Mouse (Mus musculus): ENCODE measurements around the gene Snrpa. TPM values are rescaled to one million over a fixed set of nuclear protein-coding genes. Genes with fewer than 3 reads are reported as not detected.

Snrpa gene
- total RNA-seq, 2 experiments from 2014 or later, result 40.1 to 40.2 TPM

- DNase-seq, result no peak
Measured at GRCm38 (mm10) chr7:27203730-27204449, 7.8 kb upstream of the Snrpa start.

- no peak for DNase-seq
Measured at GRCm38 (mm10) chr7:27198779-27199178, 2.7 kb upstream of the Snrpa start.

DNA sequence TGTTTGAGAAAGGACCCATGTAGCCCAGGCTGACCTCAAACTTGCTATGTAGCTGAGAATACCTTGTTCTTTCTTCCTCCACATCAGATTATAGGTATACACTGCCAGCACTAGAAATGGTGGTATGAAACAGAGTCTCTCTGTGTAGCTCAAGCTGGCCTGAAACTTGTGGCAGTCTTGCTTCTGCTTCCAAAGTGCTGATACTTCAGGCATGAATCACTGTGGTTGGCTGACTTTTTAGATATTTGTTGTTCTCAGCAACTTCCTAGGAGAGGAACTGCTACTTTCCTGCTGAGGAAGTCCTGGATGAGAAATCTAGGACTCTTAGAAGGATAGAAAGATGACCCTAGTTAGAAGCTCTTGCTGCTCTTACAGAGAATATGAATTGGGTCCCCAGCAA, 2.3 kb upstream of the Snrpa start:
- DNase-seq, result no peak

- DNase-seq, result peak in 1 of 2 experiments; percentile 33
Measured at GRCm38 (mm10) chr7:27197634-27198033, 1.6 kb upstream of the Snrpa start.

- peak in 1 of 2 experiments; percentile 23 for DNase-seq
Measured at GRCm38 (mm10) chr7:27197136-27197535, 1.1 kb upstream of the Snrpa start.

DNA sequence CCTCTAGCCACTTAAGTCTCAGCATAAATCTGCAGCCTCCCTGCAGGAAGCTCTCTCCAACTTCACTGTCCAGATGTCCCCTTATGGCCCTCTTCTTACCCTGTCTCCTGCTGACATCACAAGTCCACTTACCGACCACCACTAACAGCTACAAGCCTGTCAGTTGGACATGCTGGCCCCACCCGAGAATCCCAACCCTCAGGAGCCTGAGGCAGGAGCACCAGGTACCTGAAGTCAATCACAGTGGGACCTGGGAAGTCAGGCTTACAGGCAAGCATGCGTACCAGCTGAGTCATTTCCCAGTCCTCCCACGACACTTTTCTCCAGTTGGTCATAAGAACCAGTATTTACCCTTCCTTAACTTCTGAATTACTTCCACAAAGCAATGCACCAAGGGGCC, 2.3 kb downstream of the Snrpa start:
- DNase-seq, result no peak

GRCm38 (mm10) chr7:27192434-27192833, 3.6 kb downstream of the Snrpa start:
- no peak for DNase-seq

- DNase-seq, result no peak
Measured at GRCm38 (mm10) chr7:27189271-27189931, 6.7 kb downstream of the Snrpa start.

DNA sequence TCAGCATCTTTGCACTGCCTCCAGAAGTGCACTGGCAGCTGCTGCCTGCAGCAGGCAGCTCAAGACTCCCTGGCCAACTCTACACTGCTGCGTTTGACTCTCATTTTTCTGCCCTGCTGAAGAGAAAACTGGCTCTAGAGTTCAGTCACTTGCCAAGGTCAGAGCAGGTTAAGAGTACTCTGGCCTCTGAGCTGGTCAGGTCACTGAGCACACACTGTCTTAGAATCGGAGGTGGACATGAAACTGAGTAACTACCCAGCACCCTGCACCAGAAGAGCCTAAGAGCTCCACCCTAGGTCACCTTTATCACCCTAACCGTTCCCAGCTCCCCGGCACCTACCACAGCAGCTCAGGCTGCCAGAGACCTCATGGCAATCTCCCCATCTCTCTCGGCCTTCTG, 10.1 kb downstream of the Snrpa start:
- DNase-seq, result no peak

DNA sequence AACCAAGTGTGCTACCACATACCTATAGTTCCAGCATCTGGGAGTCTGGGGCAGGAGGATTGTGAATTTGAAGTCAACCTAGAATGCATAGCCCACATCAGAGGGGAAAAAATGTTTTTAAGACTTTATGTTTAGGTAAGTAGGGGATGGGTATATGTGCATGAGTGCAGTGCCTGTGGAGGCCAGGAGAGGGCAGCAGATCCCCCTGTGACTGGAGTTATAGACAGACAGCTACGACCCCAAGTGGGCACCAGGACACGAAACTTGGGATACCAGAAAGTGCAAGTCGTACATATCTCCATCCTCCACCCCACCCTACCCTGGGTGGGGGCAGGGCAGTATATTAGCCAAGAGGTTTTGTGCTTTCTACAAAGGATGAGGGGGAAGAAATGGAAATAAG, 11.1 kb downstream of the Snrpa start:
- no peak for DNase-seq

DNA sequence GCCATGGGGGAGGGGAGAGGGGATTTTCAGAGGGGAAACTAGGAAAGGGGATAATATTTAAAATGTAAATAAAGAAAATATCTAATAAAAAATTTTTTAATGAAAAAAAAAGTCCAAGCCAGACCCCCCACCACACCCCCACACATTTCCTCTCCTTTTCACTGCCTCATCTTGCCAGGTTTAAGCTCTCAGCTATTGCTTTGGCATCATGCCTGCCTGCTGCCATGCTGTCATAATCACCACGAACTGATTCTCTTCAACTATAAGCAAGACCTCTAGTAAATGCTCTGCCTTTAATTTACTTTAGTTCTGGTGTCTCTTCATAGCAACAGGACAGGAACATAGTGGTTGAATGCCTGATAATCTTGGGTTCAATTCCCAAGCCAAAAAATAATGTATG, 13.6 kb downstream of the Snrpa start:
- DNase-seq, result no peak

- DNase-seq, result no peak
Measured at GRCm38 (mm10) chr7:27180837-27181695, 15.0 kb downstream of the Snrpa start, which contains the start of the genes Gm21983 and Mia. Gene Gm21983 (minus strand): TSS chr7:27181086. Gene Mia (minus strand): TSS chr7:27181157.

- DNase-seq, result peak; percentile 68 to 80
Measured at GRCm38 (mm10) chr7:27180036-27180435, 16.0 kb downstream of the Snrpa start.

GRCm38 (mm10) chr7:27179217-27179918, 16.7 kb downstream of the Snrpa start:
- no peak for DNase-seq

- peak; percentile 99 to 100 for DNase-seq
Measured at GRCm38 (mm10) chr7:27178324-27179216, 17.5 kb downstream of the Snrpa start, which contains the start of gene Rab4b. Gene Rab4b (minus strand): TSS chr7:27178896.

DNA sequence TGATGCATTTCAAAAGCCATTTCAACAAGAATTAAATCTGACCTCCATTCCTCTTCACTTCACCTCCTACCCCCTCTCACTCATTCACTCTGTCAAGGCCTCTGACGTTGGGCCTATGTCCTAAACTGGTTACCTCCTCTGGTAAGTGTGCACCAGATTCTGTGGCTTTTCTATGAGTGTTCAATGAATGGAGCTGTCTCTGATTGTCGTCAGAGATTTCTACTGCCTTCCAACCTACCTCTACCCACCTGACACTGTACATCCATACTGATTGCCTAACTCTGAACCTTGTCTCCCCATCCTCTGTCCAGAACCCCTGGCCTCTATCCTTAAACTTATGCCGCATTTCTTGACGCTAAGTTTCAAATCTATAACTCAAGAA, 18.1 kb downstream of the Snrpa start:
- no peak for DNase-seq

GRCm38 (mm10) chr7:27174896-27175295, 21.2 kb downstream of the Snrpa start:
- DNase-seq, result no peak

GRCm38 (mm10) chr7:27174496-27174895, 21.6 kb downstream of the Snrpa start:
- DNase-seq, result no peak

GRCm38 (mm10) chr7:27170981-27171380, 25.1 kb downstream of the Snrpa start:
- no peak for DNase-seq

- no peak for DNase-seq
Measured at GRCm38 (mm10) chr7:27168371-27168770, 27.7 kb downstream of the Snrpa start.
